Mouse (Mus musculus) CH12.LX (cell line): ENCODE results near the gene Dynlt1b.
"Not testable (repeated sequence)": the region's sequence is repeated elsewhere in the genome, so short reads cannot be mapped to it uniquely, and the experiment has no call there.

Experiments used
- CHD2 ChIP-seq: IDR thresholded peaks from 2 replicates; pipeline ENCODE4 v1.6.1; 2011; ENCODE audit warnings: low read length, improper control_type of control experiment
- CTCF ChIP-seq, 2 experiments: IDR thresholded peaks in 1 of 2; conservative IDR thresholded peaks in 1 of 2; 2 replicates each; pipeline ENCODE4 v1.5.1; 2011 to 2012; ENCODE audit warnings: low read depth in 2 of 2, low read length in 2 of 2, improper control_type of control experiment in 1 of 2, inconsistent platforms in 1 of 2, mild to moderate bottlenecking in 1 of 2, moderate library complexity in 1 of 2
- EP300 ChIP-seq: IDR thresholded peaks from 2 replicates; pipeline ENCODE4 v1.6.1; 2011; ENCODE audit warnings: low read length, improper control_type of control experiment
- MAX ChIP-seq: IDR thresholded peaks from 2 replicates; pipeline ENCODE4 v1.6.1; 2011; ENCODE audit warnings: low read length, improper control_type of control experiment
- MXI1 ChIP-seq: IDR thresholded peaks from 2 replicates; pipeline ENCODE4 v1.6.1; 2011; ENCODE audit warnings: mild to moderate bottlenecking, low read depth, low read length, improper control_type of control experiment
- POLR2A ChIP-seq: IDR thresholded peaks from 2 replicates; pipeline ENCODE4 v1.6.1; 2011; ENCODE audit warnings: low read depth, mild to moderate bottlenecking, improper control_type of control experiment, low read length
- USF1 ChIP-seq: IDR thresholded peaks from 2 replicates; pipeline ENCODE4 v1.6.1; 2014; ENCODE audit warnings: low read depth, mild to moderate bottlenecking, inconsistent platforms, low read length, improper control_type of control experiment

DNA sequence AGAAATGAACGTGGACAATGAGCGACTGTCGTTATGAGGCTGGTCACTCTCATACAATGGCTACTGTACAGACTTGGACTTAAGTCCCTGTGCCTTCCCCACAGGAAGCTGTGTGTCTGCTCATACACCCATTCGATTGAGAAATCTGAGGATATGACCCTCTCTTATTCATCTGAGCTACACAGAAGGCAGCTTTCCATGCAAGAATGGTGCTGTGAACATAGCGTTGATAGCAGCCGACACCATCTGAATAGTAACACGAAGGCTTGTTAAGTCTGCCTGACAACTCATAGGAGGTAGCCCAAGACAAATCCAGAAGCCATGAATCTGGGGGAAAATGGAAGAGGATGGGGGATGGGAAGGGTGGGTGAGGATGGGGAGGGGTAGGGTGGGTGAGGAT, 40.4 kb upstream of the Dynlt1b start:
- not testable (repeated sequence) for TF ChIP-seq USF1; POLR2A; CTCF (conservative IDR thresholded peaks at IDR 0.05 in 1 of 2, IDR thresholded peaks at IDR 0.05 in 1 of 2; ENCODE audit: low read depth in 2 of 2, low read length in 2 of 2); CHD2; MXI1; EP300; MAX
